Mouse (Mus musculus) CH12.LX (cell line): ENCODE results near the gene Gm14326.
"Not testable (repeated sequence)": the region's sequence is repeated elsewhere in the genome, so short reads cannot be mapped to it uniquely, and the experiment has no call there.

ENCODE experiments used
- CTCF ChIP-seq, 2 experiments: IDR thresholded peaks in 1 of 2; conservative IDR thresholded peaks in 1 of 2; 2 replicates each; pipeline ENCODE4 v1.5.1; 2011 to 2012; ENCODE audit warnings: low read depth in 2 of 2, low read length in 2 of 2, improper control_type of control experiment in 1 of 2, inconsistent platforms in 1 of 2, mild to moderate bottlenecking in 1 of 2, moderate library complexity in 1 of 2
- E2F4 ChIP-seq: IDR thresholded peaks from 2 replicates; pipeline ENCODE4 v1.6.1; 2011; ENCODE audit warnings: low read depth, low read length, improper control_type of control experiment; ENCODE audit not compliant: insufficient replicate concordance
- EP300 ChIP-seq: IDR thresholded peaks from 2 replicates; pipeline ENCODE4 v1.6.1; 2011; ENCODE audit warnings: low read length, improper control_type of control experiment
- NELFE ChIP-seq: IDR thresholded peaks from 2 replicates; pipeline ENCODE4 v1.6.1; 2011; ENCODE audit warnings: low read depth, low read length, improper control_type of control experiment
- NRF1 ChIP-seq: IDR thresholded peaks from 2 replicates; pipeline ENCODE4 v1.6.1; 2014; ENCODE audit warnings: low read depth, mild to moderate bottlenecking, inconsistent platforms, low read length, improper control_type of control experiment, moderate library complexity
- POLR2A ChIP-seq: IDR thresholded peaks from 2 replicates; pipeline ENCODE4 v1.6.1; 2011; ENCODE audit warnings: low read depth, mild to moderate bottlenecking, improper control_type of control experiment, low read length
- SIN3A ChIP-seq: IDR thresholded peaks from 2 replicates; pipeline ENCODE4 v1.6.1; 2012; ENCODE audit warnings: low read length, improper control_type of control experiment, inconsistent platforms
- ZC3H11A ChIP-seq: IDR thresholded peaks from 2 replicates; pipeline ENCODE4 v1.6.1; 2012; ENCODE audit warnings: low read depth, mild to moderate bottlenecking, inconsistent platforms, low read length, improper control_type of control experiment
- ZMIZ1 ChIP-seq: IDR thresholded peaks from 2 replicates; pipeline ENCODE4 v1.6.1; 2012; ENCODE audit warnings: low read depth, mild to moderate bottlenecking, inconsistent platforms, low read length, improper control_type of control experiment
- ZNF384 ChIP-seq: IDR thresholded peaks from 2 replicates; pipeline ENCODE4 v1.6.1; 2012; ENCODE audit warnings: low read depth, low read length, improper control_type of control experiment, inconsistent platforms

GRCm38 (mm10) chr2:177974814-177975213 is 17.7 kb upstream of the Gm14326 start:
- not testable (repeated sequence) for TF ChIP-seq CTCF (conservative IDR thresholded peaks at IDR 0.05 in 1 of 2, IDR thresholded peaks at IDR 0.05 in 1 of 2; ENCODE audit: low read depth in 2 of 2, low read length in 2 of 2); POLR2A; ZNF384; SIN3A; NELFE; E2F4; EP300; NRF1; ZMIZ1; ZC3H11A
